Mouse (Mus musculus): ENCODE results near the gene Fgfr2.

DNA sequence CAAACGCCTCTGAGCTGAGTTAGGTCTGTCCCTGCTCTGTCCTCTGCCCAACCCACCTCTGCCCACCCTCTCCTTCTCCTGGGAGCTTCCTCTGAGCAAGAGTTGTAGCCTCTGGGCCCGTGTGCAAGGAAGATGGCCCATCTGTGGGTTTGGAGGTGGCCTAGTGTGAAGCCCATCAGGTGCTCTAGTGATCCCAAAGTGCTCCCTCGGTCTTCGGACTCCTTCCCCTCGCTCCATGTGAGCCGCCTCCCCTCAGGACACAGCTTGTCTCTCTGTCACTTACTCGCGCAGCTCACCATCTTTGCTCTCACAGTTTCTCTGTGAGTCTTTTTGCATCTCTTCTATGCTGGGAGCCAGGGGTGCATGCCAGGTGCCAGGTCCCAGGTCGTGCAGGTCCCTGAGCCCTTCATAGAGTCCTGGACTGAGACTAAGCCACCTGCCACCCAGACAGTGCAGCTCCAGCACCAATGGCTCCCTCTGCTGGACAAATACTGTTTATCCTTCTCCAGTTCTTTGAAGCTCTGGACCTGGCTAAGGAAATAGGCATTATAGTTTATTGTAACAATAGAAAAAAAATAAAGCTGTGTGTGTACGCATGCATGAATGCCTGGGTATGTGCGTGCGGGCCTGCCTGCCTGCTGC is 484.6 kb downstream of the Fgfr2 start:
- peak; percentile 77 for TF ChIP-seq CTCF (IDR thresholded peaks at IDR 0.05; ENCODE audit: insufficient read depth, low read length)
- no peak for TF ChIP-seq POLR2A (IDR thresholded peaks at IDR 0.05; ENCODE audit: borderline replicate concordance, extremely low read depth, low read depth, low read length)
